Mouse (Mus musculus): ENCODE measurements around the gene Dixdc1.

- TF ChIP-seq CTCF (IDR thresholded peaks at IDR 0.05; ENCODE audit: insufficient read depth, low read length) (no peak), POLR2A (IDR thresholded peaks at IDR 0.05; ENCODE audit: borderline replicate concordance, extremely low read depth, low read depth, low read length) (0 out of 2 replicates have a peak, but pooled peaks have one; percentile 62)
Measured at GRCm38 (mm10) chr9:50616766-50617603, 122.3 kb downstream of the Dixdc1 start, which contains the start of the genes Pih1d2 and Nkapd1.

All from lung, adult 2 months (tissue).